Mouse (Mus musculus) CH12F3 (cell line): ENCODE data around the gene Rcsd1.

Experiments used
- in situ Hi-C: fragments of 300-500 bp; cut with MboI; formaldehyde crosslinking; loops from 2 replicates; pipeline ENCODE4 v1.14.3; 2020; ENCODE audit warnings: low sequenced_read_pairs

The Rcsd1 gene

DNA sequence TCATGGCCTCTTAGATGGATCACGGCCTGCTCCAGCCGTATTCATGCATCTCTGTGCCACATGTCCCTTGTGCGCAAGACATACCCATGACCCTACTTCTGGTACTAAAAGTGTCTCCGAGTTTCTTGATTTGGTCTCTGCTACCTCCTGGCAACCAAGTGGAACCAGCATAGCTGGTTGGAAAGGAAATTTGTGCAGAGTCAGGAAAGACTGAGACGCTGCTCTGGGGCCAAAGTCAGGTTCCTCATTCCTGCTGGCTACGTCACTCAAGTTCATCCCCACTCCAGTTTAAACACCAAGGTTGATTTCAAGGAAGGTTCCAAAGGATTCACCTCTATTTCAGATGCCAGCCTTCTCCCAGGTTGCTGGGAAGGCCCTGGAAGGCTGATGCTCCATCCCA, 42.6 kb downstream of the Rcsd1 start:
- in situ Hi-C loops, result loop anchor here (10.0 kb wide), 1 partner anchor 488 kb away; no protein-coding TSS in a partner anchor

DNA sequence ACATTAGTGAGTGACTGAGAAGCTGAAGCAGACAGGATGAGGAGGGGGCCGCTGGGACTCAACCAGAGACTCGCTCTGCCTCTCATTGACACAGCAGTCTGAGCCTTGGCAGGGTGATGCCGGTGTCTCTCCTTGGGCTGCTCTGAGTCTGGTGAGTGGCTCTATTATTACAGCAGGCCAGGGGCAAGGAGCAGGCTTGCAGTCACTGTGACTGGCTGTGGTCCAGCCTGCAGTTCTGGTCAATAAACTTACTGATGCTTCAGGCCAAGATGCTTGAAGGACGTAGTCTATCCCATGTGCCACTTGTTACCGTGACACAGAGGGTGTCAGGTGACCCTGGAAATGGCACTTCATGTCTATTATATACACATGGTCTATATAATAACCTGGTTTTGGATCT, 43.8 kb downstream of the Rcsd1 start:
- in situ Hi-C loops, result loop anchor here (10.0 kb wide), 1 partner anchor 489 kb away; no protein-coding TSS in a partner anchor

DNA sequence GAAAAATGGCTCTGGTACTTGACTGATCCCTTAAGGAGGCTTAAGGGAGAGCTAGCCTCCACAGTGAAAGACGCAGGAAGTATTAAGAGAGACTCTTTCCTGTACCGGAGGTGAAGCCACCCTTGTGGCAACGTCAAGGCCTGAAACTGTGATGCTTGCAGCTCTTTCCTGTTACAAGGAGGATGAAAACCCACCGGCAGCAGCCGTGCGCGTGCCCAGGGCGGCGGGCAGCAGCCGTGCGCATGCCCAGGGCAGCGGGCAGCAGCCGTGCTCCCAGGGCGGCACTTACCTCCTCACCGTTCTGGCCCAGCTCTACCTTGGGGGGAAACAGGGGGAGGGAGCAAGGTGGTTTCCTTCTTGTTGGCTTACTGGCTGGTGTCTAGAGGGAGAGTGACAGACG, 46.3 kb downstream of the Rcsd1 start:
- in situ Hi-C loops, result loop anchor here (10.0 kb wide), 1 partner anchor 492 kb away; no protein-coding TSS in a partner anchor

DNA sequence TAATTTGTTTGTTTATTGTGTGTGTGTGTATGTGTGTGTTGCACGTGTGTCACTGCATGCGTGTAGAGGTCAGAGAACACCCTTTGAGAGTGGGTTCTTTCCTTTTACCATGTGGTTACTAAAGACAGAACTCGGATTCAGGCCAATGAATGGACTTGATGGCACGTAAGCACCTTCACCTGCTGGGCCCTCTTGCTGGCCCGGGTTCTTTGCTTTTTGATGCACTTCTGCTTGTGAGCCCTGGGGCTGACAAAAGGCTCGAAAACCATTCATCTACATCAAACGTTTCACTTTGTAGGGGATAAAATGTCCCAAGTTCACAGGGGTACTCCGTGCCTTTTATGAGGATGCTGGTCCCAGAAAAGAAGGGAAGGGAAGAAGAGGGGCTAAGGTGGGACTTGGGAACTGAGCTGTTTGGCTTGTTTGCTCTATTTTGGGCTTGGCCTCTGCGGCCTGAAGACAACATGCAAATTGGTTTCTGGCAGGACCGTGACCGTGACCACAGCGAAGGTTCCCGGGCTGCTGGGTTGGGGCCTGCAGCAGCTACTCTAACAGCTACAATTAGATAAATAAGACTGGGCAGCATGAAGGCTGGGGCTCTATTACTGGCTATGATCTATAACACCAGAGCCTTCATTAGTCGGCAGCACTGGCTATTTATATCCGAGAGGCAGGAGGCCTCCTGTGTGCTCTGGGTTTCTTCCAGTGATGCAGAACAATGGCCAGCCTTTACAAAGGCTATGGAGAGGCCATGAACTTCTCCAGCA, 46.9 kb downstream of the Rcsd1 start:
- in situ Hi-C loops, result loop anchor here (10.0 kb wide), 1 partner anchor 492 kb away; no protein-coding TSS in a partner anchor

DNA sequence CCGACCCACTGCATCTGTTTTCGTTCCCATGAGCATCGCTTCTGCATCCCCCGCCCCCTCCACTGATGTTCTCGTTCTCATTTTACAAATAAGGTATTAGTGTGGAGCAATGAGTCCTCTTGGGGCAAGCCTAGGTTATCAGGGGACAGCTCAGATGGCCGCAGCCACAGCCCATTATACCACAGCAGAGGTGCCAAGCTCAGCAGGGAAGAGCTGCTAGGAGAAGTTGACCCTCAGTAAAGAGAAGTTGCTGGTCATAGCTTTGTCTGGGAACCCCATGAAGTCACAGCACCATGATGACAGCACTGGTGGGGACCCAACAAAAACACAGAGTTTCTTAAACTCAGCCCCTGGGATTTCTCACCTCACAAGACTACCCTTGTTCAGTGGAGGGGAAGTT, 47.8 kb downstream of the Rcsd1 start:
- in situ Hi-C loops, result loop anchor here (10.0 kb wide), 1 partner anchor 493 kb away; no protein-coding TSS in a partner anchor

DNA sequence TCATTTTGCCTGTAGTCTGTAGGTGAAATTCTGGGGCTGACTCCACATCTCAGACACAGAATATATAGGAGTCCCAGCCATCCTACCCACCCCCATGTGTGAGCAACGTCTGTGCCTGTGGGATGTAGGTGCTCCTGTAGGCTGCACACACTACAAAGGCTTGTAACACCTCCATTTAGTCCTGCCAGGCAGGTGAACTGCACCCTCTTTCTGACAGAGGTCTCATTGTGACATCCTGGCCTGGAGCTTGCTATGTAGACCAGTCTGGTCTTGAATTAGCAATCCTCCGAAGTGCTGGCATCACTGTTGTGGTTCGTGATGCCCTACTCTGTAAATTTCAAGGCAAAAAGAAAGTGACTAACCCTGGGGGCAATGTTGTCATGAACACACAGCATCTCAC, 48.4 kb downstream of the Rcsd1 start:
- in situ Hi-C loops, result loop anchor here (10.0 kb wide), 1 partner anchor 494 kb away; no protein-coding TSS in a partner anchor

DNA sequence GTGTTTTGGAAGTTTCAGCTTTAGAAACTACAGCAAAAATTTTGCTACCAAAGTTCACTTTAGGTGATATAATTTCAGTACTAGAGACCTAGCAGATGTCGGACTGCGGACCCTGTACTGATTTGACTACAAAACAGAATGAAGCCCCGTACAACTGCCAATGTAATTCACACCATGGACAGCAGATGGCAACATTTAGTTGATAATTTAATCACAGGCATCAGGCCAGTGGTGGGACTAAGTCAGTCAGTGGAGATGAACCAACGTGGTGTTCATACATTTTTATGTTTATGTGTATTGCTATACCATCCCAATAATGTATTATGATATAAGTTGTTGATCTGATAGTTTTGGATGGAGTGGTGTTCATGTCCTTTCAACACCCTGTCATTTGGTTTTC, 48.8 kb downstream of the Rcsd1 start:
- in situ Hi-C loops, result loop anchor here (10.0 kb wide), 1 partner anchor 494 kb away; no protein-coding TSS in a partner anchor

DNA sequence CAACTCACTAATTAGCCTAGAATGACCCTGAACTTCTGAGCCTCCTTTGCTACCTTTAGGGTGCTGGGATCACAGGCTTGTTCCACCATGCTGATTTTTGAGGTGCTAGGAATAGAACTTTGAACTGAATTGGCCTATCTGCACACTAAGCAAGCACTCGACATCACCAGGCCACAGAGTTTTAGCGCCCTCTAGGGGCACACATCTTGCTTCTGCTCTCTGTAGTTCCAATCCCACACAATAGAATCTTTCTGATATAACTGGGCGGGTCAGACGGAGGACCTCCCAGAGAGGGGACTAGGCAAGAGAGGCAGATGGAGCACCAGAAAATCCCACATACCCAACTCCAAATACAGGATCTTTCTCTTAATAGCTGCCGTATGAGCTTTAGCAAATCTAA, 51.0 kb downstream of the Rcsd1 start:
- in situ Hi-C loops, result loop anchor here (5.0 kb wide), 1 partner anchor 79 kb away; no protein-coding TSS in a partner anchor

DNA sequence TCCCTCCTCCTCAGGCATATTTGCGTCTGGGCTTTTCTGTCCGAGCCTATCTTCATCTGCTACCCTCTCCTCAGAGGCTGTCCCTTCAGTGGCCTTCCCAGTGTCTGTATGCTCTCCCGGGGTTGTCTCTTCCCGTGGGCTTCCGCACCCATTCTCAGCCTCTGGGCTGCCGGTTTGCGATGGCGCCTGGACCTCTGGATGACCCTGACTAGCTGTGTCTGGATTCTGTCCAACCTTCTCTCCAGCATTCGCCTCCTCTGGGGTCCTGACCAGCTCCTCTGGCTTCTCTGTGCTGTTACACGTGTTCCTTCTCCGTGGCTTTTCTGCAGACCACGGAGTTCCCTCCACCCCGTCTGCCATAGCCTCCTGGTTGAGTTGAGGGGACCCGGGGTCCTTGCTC, 54.1 kb downstream of the Rcsd1 start:
- in situ Hi-C loops, result loop anchor here (5.0 kb wide), 1 partner anchor 82 kb away; no protein-coding TSS in a partner anchor

DNA sequence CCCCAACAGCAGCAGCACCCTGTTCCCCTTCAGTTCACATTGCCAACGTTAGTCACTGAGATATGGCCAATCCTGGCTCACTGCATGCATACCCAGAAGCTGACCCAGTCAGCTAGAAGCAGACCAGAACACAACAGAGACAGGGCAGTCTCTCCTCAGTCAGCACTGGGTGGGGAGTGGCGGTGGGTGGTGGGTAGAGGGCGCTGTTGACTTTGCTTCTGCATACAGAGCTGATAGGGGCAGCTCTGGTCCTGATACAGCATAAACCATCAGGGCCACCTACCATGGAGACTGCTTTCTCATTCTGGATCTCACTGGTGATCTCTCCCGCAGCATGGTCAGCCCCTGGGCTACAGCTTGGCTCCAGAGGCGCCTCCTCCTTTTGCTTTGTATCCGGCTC, 54.5 kb downstream of the Rcsd1 start:
- in situ Hi-C loops, result loop anchor here (5.0 kb wide), 1 partner anchor 82 kb away; no protein-coding TSS in a partner anchor

DNA sequence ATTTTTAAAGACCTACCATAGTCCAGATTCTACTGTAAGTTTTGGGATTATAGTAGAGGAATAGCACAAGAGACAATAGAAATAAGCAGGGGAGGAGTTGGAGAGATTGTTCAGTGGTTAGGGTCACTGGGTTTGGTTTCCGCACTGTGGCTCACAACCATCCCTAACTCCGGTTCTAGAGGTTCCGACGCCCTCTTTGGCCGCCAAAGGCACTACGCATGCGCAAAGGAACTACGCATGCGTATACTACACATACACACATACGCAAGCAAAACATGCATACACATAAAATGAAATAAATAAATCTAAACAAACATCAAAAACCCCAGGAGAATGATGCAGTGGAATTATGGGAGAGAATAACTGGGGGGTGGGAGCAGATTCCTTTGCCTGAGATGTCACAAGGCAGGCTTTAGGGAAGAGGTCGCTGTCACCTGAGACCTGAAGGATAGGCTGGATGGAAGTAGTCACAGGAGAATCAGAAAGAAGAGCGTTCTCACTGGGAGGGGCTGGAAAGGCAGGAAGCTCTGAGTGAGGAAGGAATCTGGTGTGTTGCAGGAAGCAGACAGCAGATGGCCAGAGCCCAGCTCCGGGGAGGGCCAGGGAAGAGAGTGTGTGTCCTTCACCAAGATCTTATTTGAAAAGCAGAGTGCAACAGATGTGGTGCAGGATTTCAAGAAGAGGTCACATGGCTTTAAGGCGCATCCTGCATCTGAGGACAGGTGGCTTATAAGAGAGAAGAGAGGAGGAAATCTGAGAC, 56.3 kb downstream of the Rcsd1 start:
- in situ Hi-C loops, result no loop called here

DNA sequence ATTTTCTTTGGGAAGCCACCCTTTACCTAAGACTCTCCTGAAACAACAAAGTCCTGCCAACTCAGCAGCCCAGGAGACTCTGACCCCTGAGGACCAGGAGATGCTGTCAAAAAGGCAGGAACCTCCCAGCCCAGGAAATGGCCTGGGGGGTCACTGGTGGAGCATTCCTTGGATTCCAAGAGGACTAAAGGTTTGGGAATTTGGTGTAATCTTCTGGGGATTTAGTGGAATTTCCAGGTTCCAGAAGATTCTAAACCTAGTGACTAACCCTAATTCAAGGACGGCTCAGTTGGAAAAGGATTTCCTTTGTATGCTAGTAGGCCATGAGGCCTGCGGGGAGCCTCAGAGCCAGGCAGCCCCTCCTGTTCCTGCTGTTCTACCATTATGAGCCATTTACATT, 57.0 kb downstream of the Rcsd1 start:
- in situ Hi-C loops, result no loop called here

DNA sequence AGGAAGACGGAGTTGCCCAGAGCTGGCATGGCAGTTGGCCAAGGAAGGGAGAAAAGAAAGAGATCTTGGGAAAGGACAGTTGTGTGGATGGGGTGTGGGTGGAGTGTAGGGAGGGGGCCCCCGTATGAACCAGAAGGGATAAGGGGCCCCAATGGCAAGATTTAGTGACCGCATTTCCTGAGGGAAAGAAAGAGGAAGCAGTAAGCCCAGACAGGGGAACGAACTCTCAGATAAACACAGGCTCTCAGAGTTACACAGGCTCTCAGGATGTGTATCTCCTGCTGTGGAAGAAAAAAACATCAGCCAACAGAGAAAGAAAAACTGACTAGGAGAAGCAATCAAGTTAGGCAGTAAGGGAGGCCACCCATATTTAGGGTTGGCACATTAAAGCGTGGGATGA, 58.4 kb downstream of the Rcsd1 start:
- in situ Hi-C loops, result no loop called here

DNA sequence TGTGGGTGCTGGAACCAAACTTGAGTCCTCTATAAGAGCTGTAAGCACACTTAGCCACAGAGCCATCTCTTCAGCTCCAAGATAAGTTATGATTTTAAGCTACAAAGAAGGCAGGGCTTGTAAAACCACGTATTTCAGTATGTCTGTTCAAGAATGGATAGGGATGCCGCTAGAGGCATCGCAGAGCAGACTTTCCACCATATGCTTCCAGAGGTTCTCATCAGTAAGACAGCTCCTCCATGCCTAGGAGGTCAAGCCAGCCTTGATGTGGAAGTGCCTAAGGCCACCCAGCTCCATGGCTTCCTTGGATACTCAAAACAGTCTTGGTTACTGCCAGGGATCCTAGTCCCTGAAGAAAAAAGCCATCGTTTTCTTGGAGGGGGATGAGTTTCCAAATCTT, 64.5 kb downstream of the Rcsd1 start:
- in situ Hi-C loops, result no loop called here

DNA sequence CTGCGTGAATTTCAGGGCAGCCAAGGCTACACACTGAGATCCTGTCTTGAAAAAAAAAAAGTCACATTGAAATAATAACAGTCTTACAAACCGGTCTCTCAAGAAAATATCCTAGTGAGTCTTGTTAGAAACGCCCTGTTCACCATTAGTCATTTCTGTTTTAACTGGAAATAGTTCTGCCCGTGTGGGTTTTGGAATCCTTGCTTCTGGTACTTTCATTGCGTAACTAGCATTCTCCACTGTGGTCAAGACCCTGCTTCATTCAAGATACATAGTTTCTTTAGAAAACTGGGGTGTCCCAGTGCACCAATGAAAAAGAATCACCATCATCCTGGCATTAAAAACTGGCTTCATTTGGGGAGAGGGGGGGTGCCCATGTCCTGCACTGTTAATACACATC, 65.8 kb downstream of the Rcsd1 start:
- in situ Hi-C loops, result no loop called here

DNA sequence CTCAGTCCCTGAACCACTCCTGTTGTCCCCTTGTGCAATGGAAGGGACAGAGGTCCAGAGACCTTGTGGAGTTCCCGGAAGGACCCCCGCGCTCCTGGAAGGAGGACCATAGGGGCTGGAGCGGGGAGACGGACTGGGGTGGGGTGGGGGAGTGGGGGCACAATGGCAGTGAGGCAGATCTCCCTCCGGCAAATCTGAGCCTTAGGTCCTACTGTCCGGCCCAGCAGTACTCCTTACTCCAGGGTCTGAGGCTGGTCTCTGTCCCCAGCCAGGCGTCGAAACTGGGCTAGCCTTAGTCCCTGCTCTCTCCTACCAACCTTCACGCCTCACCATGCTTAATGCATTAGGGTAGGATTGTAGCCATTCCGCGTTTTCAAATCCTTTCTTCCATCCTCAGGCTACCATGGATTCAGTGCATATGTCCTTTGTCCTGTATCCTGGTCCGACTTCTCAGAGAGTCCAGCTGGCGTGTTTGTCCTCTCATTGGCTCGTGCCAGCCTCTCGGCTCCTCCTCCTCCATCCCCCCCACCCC, 66.7 kb downstream of the Rcsd1 start:
- in situ Hi-C loops, result no loop called here

DNA sequence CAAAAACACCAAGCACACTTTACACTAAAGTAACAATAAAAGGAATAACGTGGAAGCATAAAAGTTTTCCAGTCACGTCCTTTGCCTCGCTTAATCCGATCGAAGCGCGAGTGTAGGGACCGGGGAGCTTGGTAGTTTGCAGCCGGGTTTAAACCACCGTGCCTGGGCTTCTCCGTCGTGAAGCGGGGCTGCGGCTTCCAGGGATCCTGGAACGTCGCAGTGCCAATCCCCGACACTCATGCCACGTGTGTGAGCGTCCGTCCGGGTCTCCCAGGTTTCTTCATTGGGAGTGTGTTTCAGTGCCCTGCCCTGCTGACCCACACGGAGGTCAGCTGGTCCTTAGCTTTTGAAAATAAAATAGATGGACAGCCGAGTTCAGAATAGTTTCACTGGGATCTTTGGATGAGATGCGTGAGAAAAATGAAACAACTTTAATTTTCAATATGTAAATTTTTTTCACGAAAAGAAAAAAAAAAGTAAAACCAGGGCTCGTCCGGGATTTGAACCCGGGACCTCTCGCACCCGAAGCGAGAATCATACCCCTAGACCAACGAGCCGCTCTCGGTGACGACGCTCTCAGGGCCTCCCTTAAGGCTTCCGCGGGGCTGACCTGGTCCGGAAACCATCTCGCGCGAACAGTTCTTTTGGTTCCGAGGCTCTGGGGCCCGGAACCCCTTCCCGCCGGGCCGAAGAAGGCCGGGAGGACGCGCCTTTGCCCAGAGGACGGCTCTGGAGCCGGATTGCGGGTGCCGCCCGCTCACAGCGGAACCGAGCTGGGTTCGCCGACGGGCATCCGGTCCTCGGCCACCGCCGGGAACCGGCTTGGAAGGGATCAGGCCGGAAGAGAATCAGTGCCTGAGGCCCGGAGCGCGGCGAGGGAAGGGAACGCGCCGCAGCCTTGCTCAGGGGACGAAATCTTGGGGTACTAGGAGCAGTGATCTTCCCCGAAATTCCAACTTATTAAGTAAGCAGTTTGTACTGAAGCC, 67.5 kb downstream of the Rcsd1 start:
- in situ Hi-C loops, result no loop called here

DNA sequence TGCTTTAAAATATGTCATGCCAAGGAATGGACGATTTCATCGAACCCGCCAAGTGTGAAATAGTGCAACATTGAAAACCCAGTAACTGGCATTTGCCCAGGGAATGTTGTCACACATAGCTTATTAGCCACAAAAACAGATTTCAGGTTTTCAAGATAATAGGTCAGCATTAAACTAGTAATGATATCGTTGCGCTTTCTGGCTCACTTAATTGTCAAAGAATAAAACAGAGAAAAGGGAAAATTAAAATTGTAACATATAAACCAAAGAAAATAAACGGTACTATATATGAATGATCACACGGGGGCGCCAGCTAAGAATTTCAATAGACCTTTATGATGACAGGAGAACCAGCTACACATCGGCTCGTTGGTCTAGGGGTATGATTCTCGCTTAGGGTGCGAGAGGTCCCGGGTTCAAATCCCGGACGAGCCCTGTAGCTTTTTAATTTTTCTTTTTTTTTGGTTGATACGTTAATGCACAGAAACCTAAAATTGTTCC, 68.2 kb downstream of the Rcsd1 start:
- in situ Hi-C loops, result no loop called here

DNA sequence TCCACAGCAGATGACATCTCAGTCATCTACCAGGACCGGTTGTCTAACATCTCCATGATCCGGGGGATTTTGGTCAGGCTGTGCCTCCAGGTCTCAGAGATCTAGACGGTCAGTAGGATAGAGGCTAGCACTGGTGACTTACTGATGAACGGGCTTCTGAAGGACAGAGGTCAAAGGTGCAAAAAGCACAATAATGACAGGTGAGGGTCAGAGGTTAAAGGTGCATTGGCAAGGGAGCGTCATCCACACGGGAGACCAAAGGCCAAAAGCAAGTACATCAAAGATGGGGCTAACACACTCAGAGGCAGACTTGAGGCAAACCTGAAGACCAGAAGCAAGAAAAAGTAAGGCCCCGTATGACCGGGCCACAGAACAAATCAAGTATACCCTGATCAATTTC, 73.3 kb downstream of the Rcsd1 start:
- in situ Hi-C loops, result no loop called here
